Mouse (Mus musculus) ovary, postnatal 10 days (tissue): ENCODE measurements around the gene 1810043G02Rik.
"Not testable (repeated sequence)": the region's sequence is repeated elsewhere in the genome, so short reads cannot be mapped to it uniquely, and the experiment has no call there.

Experiments used
- DNase-seq: peaks from one replicate; pipeline ENCODE4 v3.0.0; 2022; ENCODE audit warnings: low spot score

1810043G02Rik gene

DNA sequence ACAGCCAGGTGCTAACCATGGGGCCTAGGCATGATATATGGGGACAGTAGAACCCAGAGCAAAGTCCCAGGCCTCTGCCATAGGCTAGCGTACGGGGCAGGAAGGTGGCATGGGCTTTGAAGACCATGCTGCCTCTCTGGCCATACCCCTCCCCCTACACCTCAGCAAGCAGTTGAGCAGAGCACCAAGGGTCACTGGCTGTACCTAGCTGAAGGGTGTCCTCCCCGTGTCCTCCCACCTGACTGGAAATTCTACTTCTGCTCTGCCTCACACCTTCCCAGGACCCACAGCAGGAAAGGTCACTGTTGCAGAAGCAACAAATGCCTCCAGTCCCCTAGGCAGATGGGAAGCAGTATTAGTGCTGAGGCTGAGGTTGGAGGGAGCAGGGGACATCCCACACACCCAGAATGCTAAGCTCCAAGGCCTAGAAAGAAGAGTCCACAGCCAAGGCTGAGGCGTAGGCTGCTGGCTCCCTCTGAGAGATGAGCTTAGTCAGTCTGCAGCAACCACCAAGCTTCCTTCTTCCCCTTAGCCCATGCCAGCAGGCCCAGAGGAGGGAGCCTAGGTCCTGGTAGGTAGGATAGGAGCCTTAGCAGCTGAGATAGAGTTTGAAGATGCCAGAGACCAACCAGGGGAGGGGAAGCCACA is 27.6 kb downstream of the 1810043G02Rik start:
- DNase-seq, result no peak

DNA sequence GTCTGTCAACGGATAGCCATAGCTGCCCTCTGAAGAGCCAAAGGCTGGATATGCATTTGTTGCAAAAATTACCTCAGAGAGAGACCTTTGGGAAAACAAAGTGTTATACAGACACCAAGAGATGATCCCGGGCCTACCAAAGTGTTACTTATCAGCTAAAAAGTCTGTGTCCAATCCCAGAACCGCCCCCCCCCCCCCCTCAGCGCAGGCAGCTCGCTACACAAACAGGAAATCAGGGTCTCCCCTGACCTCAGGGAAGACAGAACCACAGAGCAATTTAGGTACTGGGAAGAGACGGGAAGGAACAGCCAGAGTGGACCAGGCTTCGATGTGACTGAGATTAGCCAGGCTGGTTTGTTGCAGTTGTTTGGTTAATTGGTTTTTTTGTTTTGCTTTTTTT is 28.9 kb downstream of the 1810043G02Rik start:
- no peak for DNase-seq

DNA sequence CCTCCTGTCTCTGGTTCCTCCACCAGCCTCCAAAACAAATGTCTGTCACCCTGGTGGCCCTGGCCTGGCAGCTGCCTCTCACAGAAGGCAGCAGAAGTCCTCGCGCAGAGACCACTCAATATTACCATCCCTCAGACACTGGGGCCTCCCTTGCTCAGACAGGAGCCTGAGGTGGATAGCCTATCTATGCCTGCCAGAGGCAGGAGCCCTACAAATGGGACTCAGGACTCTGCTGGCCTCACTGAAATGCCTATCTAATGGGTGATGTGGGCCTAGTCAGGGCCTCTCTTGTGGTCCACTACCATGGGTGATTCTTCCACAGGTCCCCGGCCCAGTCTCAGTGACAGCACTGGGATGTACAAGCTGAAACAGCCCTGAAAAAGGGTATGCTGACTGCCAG is 29.8 kb downstream of the 1810043G02Rik start:
- DNase-seq, result no peak

DNA sequence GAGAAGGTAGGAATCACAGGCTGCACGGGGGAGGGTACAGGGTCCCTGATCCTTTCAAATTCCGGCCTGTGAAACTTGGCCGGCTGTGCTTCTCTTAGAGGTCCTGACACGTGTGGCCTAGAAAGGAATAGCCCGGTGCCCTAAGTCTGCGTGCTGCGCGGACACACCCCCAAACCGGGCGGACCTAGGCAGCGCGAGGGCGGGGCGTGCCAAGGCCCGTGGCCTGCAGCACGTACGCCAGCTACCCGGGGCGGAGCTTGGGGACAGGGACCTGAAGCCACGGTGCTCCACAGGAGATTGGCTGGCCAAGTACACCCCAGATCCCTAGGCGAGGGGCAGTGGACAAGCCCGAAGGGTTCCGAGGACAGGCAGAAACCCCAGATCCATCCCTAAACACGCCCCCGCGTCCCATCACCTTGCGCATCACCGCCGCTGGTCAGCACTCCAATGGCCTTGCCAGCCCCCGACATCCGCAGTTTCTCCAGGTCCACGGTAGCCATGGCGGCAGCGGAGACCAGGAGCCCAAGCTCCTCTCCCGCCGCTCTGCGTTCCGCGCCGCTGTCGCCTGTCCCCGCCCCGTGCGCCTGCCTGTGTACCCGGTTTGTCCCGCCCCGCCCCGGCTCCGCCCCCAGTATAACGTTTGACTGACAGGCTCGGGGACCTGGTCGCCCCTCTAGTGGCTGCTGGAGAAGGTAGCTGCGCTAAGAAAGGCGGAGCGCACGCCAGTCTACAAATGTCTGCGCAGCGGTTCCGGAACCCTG is 31.0 kb downstream of the 1810043G02Rik start:
- DNase-seq, result peak; percentile 84

DNA sequence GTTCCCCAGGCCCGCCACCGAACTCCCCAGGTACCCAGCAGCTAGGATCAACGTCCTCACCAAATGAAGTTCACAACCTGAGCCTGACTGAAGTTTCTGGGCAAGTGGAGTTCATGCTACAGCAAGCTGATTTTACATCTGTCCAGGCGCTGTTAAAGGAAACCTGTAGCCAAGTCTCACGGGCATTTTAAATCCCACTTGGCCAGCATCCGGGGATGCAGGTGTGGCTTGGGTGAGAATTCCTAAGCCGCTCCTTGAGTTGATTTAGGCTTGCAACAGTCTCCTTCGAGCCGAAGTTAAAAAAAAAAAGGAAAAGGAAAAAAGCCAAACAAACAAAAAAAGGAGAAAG is 31.6 kb downstream of the 1810043G02Rik start, which contains the start of gene Pfkl:
TSS of gene Pfkl (minus strand) at position 139 of the 349 bp plus-strand sequence.
- DNase-seq, result no peak

DNA sequence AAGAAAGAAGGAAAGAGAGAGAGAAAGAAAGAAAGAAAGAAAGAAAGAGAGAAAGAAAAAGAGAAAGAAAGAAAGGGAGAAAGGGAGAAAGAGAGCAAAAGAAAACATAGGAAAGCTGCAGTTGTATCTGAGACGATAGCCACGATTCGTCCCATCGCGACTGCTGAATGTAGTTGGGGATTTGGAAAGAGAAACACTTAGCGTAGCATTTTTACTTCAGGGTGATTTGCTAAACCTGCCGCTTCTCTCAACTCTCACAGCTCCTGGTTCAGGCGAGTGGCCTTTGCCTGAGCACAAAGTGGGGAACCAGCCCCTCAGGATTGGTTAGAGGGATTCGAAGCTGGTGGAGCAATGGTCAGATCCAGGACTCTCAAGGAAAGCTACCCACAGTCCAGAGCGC is 32.0 kb downstream of the 1810043G02Rik start:
- DNase-seq, result no peak

DNA sequence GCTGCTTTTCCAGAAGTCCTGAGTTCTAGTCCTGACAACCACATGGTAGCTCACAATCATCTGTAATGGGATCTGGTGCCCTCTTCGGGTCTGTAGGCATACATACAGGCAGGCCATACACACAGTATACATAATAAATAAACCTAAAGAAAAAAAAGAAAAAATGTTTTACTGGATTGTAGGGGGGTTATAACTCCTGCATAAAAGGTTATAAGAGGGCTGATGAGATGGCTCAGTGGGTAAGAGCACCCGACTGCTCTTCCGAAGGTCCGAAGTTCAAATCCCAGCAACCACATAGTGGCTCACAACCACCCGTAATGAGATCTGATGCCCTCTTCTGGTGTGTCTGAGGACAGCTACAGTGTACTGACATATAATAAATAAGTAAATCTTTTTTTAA is 32.8 kb downstream of the 1810043G02Rik start:
- not testable (repeated sequence) for DNase-seq

DNA sequence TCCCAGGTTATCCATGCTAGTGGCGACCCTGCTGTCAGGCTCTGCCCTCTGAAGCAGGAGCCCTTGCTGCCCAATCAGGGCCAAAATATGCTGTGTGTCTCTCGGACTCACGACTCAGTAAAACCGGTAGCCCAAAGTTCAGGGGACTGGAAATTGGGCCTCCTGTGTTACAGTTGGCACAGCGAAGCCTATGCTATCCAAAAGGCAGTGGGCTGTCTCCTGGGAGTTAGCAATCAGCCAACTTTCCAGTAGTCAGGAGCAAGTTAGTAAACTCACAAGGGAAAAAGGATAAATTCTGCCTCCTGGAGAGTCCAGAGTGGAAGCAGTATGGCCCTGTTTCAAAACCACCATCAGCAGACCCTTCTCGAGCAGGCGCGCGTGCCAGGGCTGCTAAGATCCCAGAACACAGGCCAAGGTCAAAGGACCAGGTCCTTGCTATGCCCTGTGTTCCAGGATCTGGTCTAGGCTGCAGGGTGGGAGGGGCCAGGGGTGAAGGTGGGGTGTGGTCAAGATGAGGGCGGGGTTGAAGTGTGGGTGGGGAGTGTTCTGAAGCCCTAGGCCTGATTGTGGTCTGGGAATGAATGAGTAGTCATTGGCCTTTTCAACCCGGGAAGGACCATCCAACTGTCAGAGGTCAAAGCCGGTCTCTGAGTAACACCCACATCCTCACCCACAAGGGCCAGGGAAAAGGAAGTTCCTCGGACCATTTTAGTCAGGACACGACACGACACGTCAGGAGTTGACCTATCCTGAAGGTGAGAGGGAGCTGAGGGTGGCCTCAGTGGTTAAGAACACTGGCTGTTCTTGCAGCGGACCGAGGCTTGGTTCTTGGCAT is 34.6 kb downstream of the 1810043G02Rik start:
- DNase-seq, result no peak

DNA sequence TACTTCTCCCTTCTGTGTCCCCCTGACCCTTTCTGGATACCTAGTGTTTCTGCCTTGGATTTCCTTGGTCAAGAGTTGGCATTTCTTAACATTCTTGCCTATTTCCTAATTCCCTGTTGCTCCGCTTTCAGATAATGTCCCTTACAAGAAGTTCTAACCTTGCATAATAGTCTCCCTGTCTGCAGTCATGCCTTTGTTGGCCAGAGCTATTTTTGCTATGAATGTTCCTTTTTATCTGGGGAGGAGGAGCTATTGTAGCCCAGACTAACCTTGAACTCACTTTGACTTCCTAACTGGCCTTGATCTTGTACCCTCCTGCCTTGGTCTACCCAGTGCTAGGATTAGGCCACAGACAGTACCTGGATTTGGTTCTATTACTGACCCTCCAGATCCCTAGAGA is 37.2 kb downstream of the 1810043G02Rik start:
- no peak for DNase-seq

DNA sequence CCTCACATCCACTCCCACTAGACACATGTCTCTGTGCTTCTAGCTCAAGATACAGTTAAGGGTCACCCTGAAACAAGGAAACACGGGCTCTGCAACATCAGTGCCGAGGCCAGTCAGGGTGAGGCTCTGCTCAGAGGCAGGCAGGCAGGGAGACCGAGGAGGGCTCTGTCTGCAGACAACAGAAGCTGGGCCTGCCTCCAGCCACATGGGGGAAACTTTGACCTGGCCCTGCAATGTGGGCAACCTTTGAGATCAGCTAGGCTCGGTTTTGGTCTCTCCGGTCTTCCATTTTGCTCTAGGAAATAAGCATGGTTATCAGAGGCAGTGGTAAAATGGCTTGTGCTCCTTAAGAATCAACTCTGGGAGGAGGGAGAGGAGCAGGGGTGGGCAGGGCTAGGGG is 38.0 kb downstream of the 1810043G02Rik start:
- DNase-seq, result no peak

DNA sequence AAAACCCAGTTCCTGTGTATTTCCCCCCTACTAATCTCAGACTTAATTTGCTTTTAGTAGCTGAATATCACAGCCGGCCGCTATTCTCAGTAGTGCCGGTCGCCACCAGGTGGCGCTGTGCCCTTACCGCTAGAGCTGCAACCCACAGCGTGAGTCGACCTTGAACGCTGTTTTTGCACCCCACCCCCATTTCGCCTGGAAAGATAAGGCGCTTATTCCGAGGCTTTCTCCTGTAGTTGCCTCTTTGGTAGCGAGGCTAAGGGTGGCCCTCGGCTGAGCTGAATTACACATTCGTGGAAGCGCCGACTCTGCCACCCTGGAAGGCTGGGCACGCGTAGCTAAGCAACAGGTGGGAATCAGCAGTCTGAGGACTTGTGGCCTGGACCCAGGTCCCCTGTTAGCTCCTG is 40.5 kb downstream of the 1810043G02Rik start:
- DNase-seq, result peak; percentile 58

DNA sequence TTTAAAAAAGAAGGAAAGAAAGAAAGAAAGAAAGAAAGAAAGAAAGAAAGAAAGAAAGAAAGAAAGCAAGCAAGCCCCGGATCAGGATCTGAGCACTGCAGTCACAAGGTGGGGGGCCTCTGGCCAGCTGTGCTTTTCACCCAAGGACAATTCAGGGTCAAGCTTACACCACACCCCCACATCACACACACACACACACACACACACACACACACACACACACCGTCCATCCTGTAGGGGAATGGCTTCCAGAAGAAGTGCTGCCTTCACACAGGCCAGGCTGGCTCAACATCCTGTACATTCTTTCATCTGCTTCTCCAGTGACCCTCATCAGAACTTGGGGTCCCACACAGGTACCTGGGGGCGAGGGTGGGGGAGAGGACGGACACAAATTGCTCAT is 41.0 kb downstream of the 1810043G02Rik start:
- no peak for DNase-seq

DNA sequence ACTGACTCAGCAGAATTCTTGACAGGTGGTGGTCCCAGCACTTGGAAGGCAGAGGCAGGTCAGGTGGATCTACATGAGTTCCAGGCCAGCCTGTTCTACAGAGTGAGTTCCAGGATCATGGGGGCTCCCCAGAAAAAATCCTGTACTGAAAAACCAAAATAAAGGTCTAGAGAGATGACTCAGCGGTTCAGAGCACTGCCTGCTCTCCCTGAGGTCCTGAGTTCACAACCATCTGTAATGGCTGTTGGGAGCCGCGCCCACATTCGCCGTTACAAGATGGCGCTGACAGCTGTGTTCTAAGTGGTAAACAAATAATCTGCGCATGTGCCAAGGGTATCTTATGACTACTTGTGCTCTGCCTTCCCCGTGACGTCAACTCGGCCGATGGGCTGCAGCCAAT is 41.7 kb downstream of the 1810043G02Rik start:
- DNase-seq, result not testable (repeated sequence)

DNA sequence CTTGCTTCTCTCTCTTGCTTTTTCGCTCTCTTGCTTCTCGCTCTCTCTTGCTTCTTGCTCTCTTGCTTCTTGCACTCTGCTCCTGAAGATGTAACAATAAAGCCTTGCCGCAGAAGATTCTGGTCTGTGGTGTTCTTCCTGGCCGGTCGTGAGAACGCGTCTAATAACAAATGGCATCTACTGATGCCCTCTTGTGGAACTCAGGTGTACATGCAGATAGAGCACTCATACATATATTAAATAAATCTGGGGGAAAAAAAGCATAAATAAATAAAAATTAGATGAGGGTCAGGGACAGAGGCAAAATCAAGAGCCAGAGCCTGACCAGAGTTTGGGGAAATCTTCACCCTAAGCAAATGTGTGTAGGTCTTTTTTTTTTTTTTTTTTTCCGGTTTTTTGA is 47.1 kb downstream of the 1810043G02Rik start:
- DNase-seq, result not testable (repeated sequence)

DNA sequence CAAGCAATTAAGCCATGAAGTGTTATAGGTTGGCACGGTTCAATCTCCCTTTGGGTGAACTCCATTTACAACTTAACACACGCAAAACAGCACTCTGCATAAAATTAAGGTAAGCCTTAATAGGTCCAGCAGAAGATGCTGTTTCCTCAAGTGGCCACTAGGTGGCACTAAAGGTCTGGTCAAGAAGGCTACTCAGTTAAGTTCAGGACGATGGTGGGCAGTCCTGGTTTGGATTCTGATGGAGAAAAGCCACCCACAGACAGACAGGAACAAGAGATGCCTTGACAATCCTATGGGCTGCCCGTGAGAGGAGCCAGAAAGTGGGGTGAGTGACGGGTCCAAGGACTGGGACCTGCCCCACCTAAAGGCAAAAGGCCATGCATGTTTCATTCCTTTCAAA is 49.8 kb downstream of the 1810043G02Rik start:
- peak; percentile 46 for DNase-seq

DNA sequence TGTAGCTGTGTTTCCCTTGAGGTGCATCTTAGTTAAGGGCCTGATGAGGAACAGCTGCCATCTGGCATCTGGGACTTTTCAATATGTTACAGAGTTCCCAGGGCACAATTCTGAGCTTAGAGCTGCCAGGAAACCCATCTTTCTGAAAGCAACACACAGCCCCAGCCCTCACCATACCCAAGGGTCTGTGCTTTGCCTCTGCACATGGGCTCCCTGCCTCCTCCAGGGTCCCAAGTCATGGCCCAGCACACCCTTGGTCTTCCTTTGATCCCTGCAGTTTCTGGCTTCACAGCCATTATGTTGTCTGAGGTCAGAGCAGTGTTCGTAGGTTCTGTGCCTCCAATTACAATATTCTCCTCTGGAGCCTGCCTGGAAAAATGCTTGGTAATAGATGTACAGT is 50.8 kb downstream of the 1810043G02Rik start:
- DNase-seq, result no peak

DNA sequence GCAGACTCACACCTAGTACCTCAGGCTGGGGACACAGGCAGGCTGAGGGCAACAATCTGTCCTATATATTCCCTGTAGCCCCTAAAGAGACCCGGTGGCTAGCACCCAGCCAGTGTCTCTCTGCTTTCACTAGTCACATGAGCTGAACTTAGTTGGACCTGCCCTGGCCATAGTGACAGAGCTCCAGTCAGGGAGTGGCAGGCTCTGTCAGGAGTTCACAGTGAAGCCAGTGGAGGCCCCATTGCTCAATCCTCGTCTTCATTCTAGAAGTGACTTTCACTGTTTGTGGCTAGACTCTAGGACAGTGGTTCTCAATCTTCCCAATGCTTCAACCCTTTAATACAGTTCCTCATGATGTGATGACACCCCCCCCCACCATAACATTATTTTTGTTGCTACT is 53.7 kb downstream of the 1810043G02Rik start:
- DNase-seq, result no peak
